Mouse (Mus musculus) lung, postnatal 36 days (tissue): ENCODE measurements around the gene Cyp4a31.
"Not testable (repeated sequence)": the region's sequence is repeated elsewhere in the genome, so short reads cannot be mapped to it uniquely, and the experiment has no call there.

ENCODE experiments used
- DNase-seq: peaks from one replicate; pipeline ENCODE4 v3.0.0; 2022; ENCODE audit warnings: mixed read lengths

Cyp4a31 gene

GRCm38 (mm10) chr4:115563401-115563800 is at the start of gene Cyp4a31:
Gene Cyp4a31 (plus strand): TSS chr4:115563649.
- no peak for DNase-seq

- DNase-seq: not testable (repeated sequence)
Observed at GRCm38 (mm10) chr4:115513964-115514363, 49.5 kb upstream of the Cyp4a31 start.

- DNase-seq: not testable (repeated sequence)
Observed at GRCm38 (mm10) chr4:115518000-115518399, 45.4 kb upstream of the Cyp4a31 start, which contains the start of gene Cyp4a10. Gene Cyp4a10 (plus strand): TSS chr4:115518264.

GRCm38 (mm10) chr4:115519444-115519843 is 44.0 kb upstream of the Cyp4a31 start:
- no peak for DNase-seq

- DNase-seq: no peak
Observed at GRCm38 (mm10) chr4:115521766-115522165, 41.7 kb upstream of the Cyp4a31 start.

GRCm38 (mm10) chr4:115545101-115545500 is 18.3 kb upstream of the Cyp4a31 start:
- DNase-seq: no peak

GRCm38 (mm10) chr4:115546141-115546828 is 17.2 kb upstream of the Cyp4a31 start:
- peak; percentile 59 for DNase-seq

GRCm38 (mm10) chr4:115552726-115553125 is 10.7 kb upstream of the Cyp4a31 start:
- no peak for DNase-seq

GRCm38 (mm10) chr4:115555513-115555912 is 7.9 kb upstream of the Cyp4a31 start:
- DNase-seq: no peak

GRCm38 (mm10) chr4:115557861-115558561 is 5.4 kb upstream of the Cyp4a31 start:
- no peak for DNase-seq

- not testable (repeated sequence) for DNase-seq
Observed at GRCm38 (mm10) chr4:115561236-115561635, 2.2 kb upstream of the Cyp4a31 start.

- not testable (repeated sequence) for DNase-seq
Observed at GRCm38 (mm10) chr4:115564469-115565225, 1.2 kb downstream of the Cyp4a31 start.

- DNase-seq: no peak
Observed at GRCm38 (mm10) chr4:115575255-115575654, 11.8 kb downstream of the Cyp4a31 start.

- peak; percentile 81 for DNase-seq
Observed at GRCm38 (mm10) chr4:115575776-115576175, 12.3 kb downstream of the Cyp4a31 start.

- DNase-seq: peak; percentile 59
Observed at GRCm38 (mm10) chr4:115583036-115583435, 19.6 kb downstream of the Cyp4a31 start.

GRCm38 (mm10) chr4:115596357-115596756 is 32.9 kb downstream of the Cyp4a31 start:
- no peak for DNase-seq

- DNase-seq: no peak
Observed at GRCm38 (mm10) chr4:115596824-115597336, 33.4 kb downstream of the Cyp4a31 start.

GRCm38 (mm10) chr4:115600611-115601010 is 37.2 kb downstream of the Cyp4a31 start, which contains the start of gene Cyp4a32:
Gene Cyp4a32 (plus strand): TSS chr4:115600969.
- DNase-seq: not testable (repeated sequence)

GRCm38 (mm10) chr4:115614005-115614404 is 50.6 kb downstream of the Cyp4a31 start:
- no peak for DNase-seq

- not testable (repeated sequence) for DNase-seq
Observed at GRCm38 (mm10) chr4:115625560-115625959, 62.1 kb downstream of the Cyp4a31 start.
